Mouse (Mus musculus): Measurements from ENCODE around the gene Ifna13. TPM values are rescaled to one million over a fixed set of nuclear protein-coding genes. Genes with fewer than 3 reads are reported as not detected.
A peak's percentile ranks its signal among the peaks of the same experiment; 100 is the strongest.

Gene Ifna13
- not detected in 2 replicates for polyA plus RNA-seq (2015; fragmentation: Nextera tagmentation; extraction: Ambion mirVana)

GRCm38 (mm10) chr4:88644359-88644758 lies at the start of gene Ifna13:
Ifna13 (minus strand) TSS chr4:88644459.
- Histone ChIP-seq H3K27ac (no peak within 1 kb of the TSS), H3K36me3 (no peaks in the 10 kb centered on the region), H3K4me2 (no peak within 1 kb of the TSS), H3K4me1 (no peaks in the 10 kb centered on the region), H3K4me3 (replicated peaks) (no peak within 1 kb of the TSS), H3K9me3 (no peaks in the 10 kb centered on the region), H3K27me3 (replicated peaks) (no peaks in the 10 kb centered on the region), H3K9ac (no peak within 1 kb of the TSS)
- ATAC-seq (ENCODE audit: insufficient read depth, low FRiP score, low read depth), result no peak
- WGBS, result 44% methylated on average over 2 of the region's 2 CpGs

DNA sequence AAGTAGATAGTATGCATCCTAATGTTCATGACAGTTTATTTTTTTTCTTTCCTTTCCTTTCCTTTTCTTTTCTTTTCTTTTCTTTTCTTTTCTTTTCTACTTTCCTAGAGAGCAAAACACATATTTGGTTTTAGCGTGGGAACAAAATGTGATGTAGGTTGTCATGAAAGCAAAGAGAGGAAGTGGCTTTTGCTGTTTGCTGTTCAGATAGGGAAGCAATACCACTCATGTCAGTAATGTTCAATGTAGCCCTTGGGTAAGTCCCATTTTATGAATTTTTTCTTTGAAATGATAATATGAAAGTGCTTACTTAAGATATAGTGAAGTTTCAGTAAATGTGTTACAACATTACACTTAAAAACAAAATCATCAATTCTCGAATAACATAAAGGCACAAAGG lies 49.1 kb upstream of the Ifna13 start:
- Histone ChIP-seq H3K36me3 (no peaks in the 10 kb centered on the region), H3K9me3 (no peaks in the 10 kb centered on the region), H3K27ac (no peak overlapping the region), H3K4me2 (no peak overlapping the region), H3K27me3 (replicated peaks) (no peaks in the 10 kb centered on the region), H3K4me1 (no peaks in the 10 kb centered on the region), H3K4me3 (replicated peaks) (no peak overlapping the region), H3K9ac (no peak overlapping the region)
- 76% methylated on average over 2 of the region's 2 CpGs for WGBS
- no peak for ATAC-seq (ENCODE audit: insufficient read depth, low FRiP score, low read depth)

GRCm38 (mm10) chr4:88692537-88692936 lies 48.3 kb upstream of the Ifna13 start:
- WGBS, result 81% methylated on average over 1 of the region's 1 CpGs
- no peak overlapping the region for H3K9ac ChIP-seq
- no peaks in the 10 kb centered on the region for H3K9me3 ChIP-seq
- no peaks in the 10 kb centered on the region for H3K27me3 ChIP-seq (replicated peaks)
- H3K4me2 ChIP-seq, result no peak overlapping the region
- H3K4me3 ChIP-seq (replicated peaks), result no peak overlapping the region
- H3K4me1 ChIP-seq, result no peaks in the 10 kb centered on the region
- H3K27ac ChIP-seq, result no peak overlapping the region
- no peak for ATAC-seq (ENCODE audit: insufficient read depth, low FRiP score, low read depth)
- H3K36me3 ChIP-seq, result no peaks in the 10 kb centered on the region

DNA sequence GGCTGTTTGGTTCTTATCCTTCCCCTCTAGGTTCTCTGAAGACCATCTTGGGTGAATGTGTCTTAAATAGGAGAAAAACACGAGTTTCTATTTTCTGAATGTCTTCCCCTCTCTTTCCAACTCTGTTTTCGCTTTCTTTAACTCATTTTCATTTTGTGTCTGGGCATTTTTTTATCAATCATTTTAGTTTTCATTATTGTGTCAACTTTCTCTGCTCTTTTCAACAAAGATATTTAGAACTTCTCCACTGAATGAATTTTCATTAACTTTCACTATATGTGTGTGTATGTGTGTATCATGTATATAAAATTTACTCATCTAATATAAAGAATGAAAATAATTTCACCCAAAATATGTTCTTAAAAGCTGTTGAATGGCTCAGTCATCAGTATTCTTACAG lies 47.0 kb upstream of the Ifna13 start, which contains the start of gene Ifnab:
TSS of gene Ifnab (minus strand) at position 101 of the 400 bp plus-strand sequence.
- H3K9ac ChIP-seq, result no peak within 1 kb of the TSS
- WGBS, result 62% methylated on average over 2 of the region's 2 CpGs
- H3K4me3 ChIP-seq (replicated peaks), result no peak within 1 kb of the TSS
- H3K27me3 ChIP-seq (replicated peaks), result no peaks in the 10 kb centered on the region
- no peaks in the 10 kb centered on the region for H3K4me1 ChIP-seq
- H3K36me3 ChIP-seq, result no peaks in the 10 kb centered on the region
- no peaks in the 10 kb centered on the region for H3K9me3 ChIP-seq
- no peak within 1 kb of the TSS for H3K4me2 ChIP-seq
- ATAC-seq (ENCODE audit: insufficient read depth, low FRiP score, low read depth), result no peak
- no peak within 1 kb of the TSS for H3K27ac ChIP-seq

- Histone ChIP-seq H3K27me3 (replicated peaks) (no peaks in the 10 kb centered on the region), H3K4me1 (no peaks in the 10 kb centered on the region), H3K36me3 (no peaks in the 10 kb centered on the region), H3K9ac (no peak within 1 kb of the TSS), H3K4me2 (no peak within 1 kb of the TSS), H3K4me3 (replicated peaks) (no peak within 1 kb of the TSS), H3K9me3 (no peaks in the 10 kb centered on the region), H3K27ac (no peak within 1 kb of the TSS)
- no peak for ATAC-seq (ENCODE audit: insufficient read depth, low FRiP score, low read depth)
- WGBS, result 65% methylated on average over 1 of the region's 1 CpGs
These were observed 39.6 kb upstream of the Ifna13 start, which contains the start of gene Ifna2 for GRCm38 (mm10) chr4:88683812-88684211. Ifna2 (minus strand) TSS chr4:88683912.

DNA sequence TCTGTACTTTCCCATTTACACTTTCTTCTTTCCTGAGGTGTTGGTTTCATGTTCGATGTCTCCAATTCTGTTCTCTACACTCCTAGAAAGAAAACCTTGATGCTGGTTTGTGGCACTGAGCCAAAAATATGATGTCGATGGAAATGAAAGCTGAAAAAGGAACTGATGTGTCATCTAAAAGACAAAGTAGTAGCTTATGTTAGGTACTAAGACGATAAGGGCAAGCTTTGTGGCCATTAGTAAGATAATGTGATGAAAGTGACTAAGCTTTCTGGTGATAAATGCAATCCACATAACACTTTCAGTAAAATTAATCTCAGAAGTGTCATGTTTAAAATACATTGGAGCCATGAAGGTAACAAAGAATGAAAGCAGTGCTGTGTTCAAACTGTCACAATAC lies 37.1 kb upstream of the Ifna13 start:
- Histone ChIP-seq H3K36me3 (no peaks in the 10 kb centered on the region), H3K27ac (no peak overlapping the region), H3K4me3 (replicated peaks) (no peak overlapping the region), H3K27me3 (replicated peaks) (no peaks in the 10 kb centered on the region), H3K9ac (no peak overlapping the region), H3K9me3 (no peaks in the 10 kb centered on the region), H3K4me2 (no peak overlapping the region), H3K4me1 (no peaks in the 10 kb centered on the region)
- WGBS, result 42% methylated on average over 3 of the region's 3 CpGs
- no peak for ATAC-seq (ENCODE audit: insufficient read depth, low FRiP score, low read depth)

- no peaks in the 10 kb centered on the region for H3K36me3 ChIP-seq
These were observed 36.1 kb upstream of the Ifna13 start for GRCm38 (mm10) chr4:88680362-88680761.

GRCm38 (mm10) chr4:88676824-88677223 lies 32.6 kb upstream of the Ifna13 start, which contains the start of gene Ifna16:
Ifna16 (minus strand) TSS chr4:88676924.
- WGBS, result 80% methylated on average over 1 of the region's 1 CpGs
- Histone ChIP-seq H3K4me1 (no peaks in the 10 kb centered on the region), H3K4me2 (no peak within 1 kb of the TSS), H3K27me3 (replicated peaks) (no peaks in the 10 kb centered on the region), H3K9me3 (no peaks in the 10 kb centered on the region), H3K36me3 (no peaks in the 10 kb centered on the region), H3K4me3 (replicated peaks) (no peak within 1 kb of the TSS), H3K9ac (no peak within 1 kb of the TSS), H3K27ac (no peak within 1 kb of the TSS)
- ATAC-seq (ENCODE audit: insufficient read depth, low FRiP score, low read depth), result no peak

More at GRCm38 (mm10) chr4:88680362-88680761, 36.1 kb upstream of the Ifna13 start:
- no peak overlapping the region for H3K9ac ChIP-seq
- no peak overlapping the region for H3K27ac ChIP-seq
- WGBS, result 44% methylated on average over 8 of the region's 8 CpGs
- no peaks in the 10 kb centered on the region for H3K9me3 ChIP-seq
- no peak overlapping the region for H3K4me3 ChIP-seq (replicated peaks)
- H3K4me2 ChIP-seq, result no peak overlapping the region
- no peak for ATAC-seq (ENCODE audit: insufficient read depth, low FRiP score, low read depth)
- H3K4me1 ChIP-seq, result no peaks in the 10 kb centered on the region
- no peaks in the 10 kb centered on the region for H3K27me3 ChIP-seq (replicated peaks)

DNA sequence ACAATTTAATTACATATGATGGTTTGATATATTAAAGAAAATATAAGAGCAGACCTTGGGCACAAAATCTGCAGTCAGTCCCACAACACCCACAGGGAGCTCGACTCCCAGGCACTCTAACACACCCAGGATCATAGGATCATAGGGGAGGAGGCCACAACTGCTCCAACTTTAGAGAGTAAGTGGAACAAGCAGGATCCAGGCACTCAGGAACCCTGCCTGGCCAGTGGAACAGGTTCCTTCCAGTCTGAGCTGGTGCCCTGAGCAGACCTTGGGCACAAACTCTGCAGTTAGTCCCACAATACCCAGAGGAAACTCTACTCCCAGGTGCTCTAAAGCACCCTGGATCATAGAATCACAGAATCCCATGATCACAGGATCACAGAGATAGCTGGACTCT lies 11.2 kb upstream of the Ifna13 start:
- WGBS, result 24% methylated on average over 1 of the region's 1 CpGs
- H3K9ac ChIP-seq, result no peak overlapping the region
- no peaks in the 10 kb centered on the region for H3K27me3 ChIP-seq (replicated peaks)
- no peaks in the 10 kb centered on the region for H3K4me1 ChIP-seq
- no peak overlapping the region for H3K4me2 ChIP-seq
- no peaks in the 10 kb centered on the region for H3K36me3 ChIP-seq
- no peak overlapping the region for H3K4me3 ChIP-seq (replicated peaks)
- H3K27ac ChIP-seq, result no peak overlapping the region
- ATAC-seq (ENCODE audit: insufficient read depth, low FRiP score, low read depth), result no peak
- no peaks in the 10 kb centered on the region for H3K9me3 ChIP-seq

DNA sequence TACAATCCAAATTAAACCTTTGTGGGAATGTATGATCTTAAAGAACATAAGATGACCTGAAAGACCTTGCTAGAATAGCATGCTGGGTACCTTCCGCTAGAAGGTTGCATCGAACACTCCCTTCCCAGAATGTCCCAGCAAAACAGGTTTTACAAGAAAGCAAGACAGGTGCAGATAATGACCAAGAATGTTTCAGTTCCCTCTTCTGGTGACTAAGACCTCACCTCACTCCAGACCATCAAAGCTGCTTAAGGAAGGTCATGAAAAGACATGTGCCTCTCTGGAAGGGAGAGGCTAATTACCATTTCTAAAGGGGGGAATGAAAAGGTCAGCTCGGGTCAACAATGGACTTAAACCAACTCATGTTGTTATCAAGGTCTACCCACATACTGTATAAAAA lies 9.4 kb upstream of the Ifna13 start:
- H3K4me1 ChIP-seq, result no peaks in the 10 kb centered on the region
- H3K27me3 ChIP-seq (replicated peaks), result no peaks in the 10 kb centered on the region
- H3K27ac ChIP-seq, result no peak overlapping the region
- no peaks in the 10 kb centered on the region for H3K9me3 ChIP-seq
- 72% methylated on average over 3 of the region's 3 CpGs for WGBS
- H3K4me3 ChIP-seq (replicated peaks), result no peak overlapping the region
- no peak overlapping the region for H3K9ac ChIP-seq
- no peaks in the 10 kb centered on the region for H3K36me3 ChIP-seq
- no peak overlapping the region for H3K4me2 ChIP-seq
- ATAC-seq (ENCODE audit: insufficient read depth, low FRiP score, low read depth), result no peak

DNA sequence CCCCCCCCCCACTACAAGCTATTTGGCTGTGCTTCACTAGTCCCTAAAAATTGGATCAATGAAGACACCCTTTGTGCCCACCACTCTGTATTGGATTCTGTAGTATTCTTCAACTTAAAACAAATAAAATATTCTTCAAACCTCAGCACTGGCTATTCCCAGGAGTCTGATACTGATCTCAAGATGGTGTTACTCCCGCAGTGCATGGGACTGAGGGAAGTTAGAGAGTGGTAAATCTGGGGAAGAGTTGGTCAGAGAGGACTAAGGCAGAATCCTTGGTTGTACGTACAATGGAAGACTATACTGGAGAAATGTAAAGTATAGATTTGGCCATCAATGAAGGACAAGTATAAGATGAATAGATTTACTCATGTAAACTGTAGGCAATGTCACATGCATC lies 1.7 kb downstream of the Ifna13 start:
- Histone ChIP-seq H3K27ac (no peak overlapping the region), H3K4me2 (no peak overlapping the region), H3K36me3 (no peaks in the 10 kb centered on the region), H3K4me1 (no peaks in the 10 kb centered on the region), H3K4me3 (replicated peaks) (no peak overlapping the region), H3K9ac (no peak overlapping the region), H3K9me3 (no peaks in the 10 kb centered on the region), H3K27me3 (replicated peaks) (no peaks in the 10 kb centered on the region)
- no peak for ATAC-seq (ENCODE audit: insufficient read depth, low FRiP score, low read depth)
- 23% methylated on average over 2 of the region's 2 CpGs for WGBS

DNA sequence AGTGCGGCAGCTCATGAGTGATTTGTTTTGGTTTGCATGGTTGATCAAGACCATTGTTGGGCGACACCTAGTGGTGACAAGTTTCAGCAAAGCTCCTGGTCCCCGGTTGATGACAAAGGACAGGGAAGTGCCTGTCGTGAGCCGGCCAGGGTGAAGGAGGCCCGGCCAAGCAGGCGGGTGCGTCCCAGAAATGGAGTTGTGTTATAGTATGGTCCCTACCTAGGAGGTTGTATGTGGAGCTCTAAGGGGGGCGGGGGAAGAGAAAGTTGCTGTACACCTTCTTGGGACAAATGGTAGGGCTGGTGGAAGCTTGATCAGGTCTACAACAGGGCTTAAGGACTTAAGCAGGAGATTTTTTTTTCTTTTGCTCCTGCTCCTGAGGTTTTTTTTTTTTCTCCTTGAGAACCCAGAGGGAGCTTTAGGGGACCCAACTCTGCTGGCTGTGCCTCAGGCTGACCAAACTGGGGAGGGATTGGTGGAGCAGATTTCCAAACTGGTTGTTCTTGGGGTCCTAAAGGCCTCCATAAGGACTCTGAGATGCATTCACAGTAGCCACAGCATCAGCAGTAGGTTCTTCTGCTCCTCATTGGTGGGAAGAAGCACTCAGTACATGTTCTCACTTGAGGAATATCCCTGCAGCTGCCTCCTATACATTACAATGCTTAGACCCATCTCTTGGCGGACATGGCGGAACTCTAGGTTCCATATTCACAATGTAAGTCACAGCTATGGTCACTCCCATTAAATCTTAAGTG lies 3.0 kb downstream of the Ifna13 start:
- H3K4me3 ChIP-seq (replicated peaks), result peak overlapping the region; percentile 43
- H3K27ac ChIP-seq, result peak overlapping the region; percentile 44; the same call in 1 of the 2 replicates
- no peaks in the 10 kb centered on the region for H3K4me1 ChIP-seq
- peak; percentile 88 for ATAC-seq (ENCODE audit: insufficient read depth, low FRiP score, low read depth)
- H3K4me2 ChIP-seq, result peak overlapping the region; percentile 58
- H3K9ac ChIP-seq, result no peak overlapping the region
- no peaks in the 10 kb centered on the region for H3K36me3 ChIP-seq
- WGBS, result 13% methylated on average over 11 of the region's 11 CpGs
- no peaks in the 10 kb centered on the region for H3K27me3 ChIP-seq (replicated peaks)
- no peaks in the 10 kb centered on the region for H3K9me3 ChIP-seq
